Mouse (Mus musculus) subcutaneous adipose tissue, adult 2 months (tissue): ENCODE data around the gene Pramef8. TPM values are rescaled to one million over a fixed set of nuclear protein-coding genes. Genes with fewer than 3 reads are reported as not detected.

Source experiments
- polyA plus RNA-seq: library from polyadenylated mRNA; depleted of rRNA; stranded (reverse); fragments of >200 nt; gene quantifications from 2 replicates; pipeline ENCODE4 v1.2.3, GENCODE M21; 2012; ENCODE audit warnings: low replicate concordance; rRNA removed

Pramef8 gene
- polyA plus RNA-seq, result 8.0 and 10.8 TPM in 2 replicates

DNA sequence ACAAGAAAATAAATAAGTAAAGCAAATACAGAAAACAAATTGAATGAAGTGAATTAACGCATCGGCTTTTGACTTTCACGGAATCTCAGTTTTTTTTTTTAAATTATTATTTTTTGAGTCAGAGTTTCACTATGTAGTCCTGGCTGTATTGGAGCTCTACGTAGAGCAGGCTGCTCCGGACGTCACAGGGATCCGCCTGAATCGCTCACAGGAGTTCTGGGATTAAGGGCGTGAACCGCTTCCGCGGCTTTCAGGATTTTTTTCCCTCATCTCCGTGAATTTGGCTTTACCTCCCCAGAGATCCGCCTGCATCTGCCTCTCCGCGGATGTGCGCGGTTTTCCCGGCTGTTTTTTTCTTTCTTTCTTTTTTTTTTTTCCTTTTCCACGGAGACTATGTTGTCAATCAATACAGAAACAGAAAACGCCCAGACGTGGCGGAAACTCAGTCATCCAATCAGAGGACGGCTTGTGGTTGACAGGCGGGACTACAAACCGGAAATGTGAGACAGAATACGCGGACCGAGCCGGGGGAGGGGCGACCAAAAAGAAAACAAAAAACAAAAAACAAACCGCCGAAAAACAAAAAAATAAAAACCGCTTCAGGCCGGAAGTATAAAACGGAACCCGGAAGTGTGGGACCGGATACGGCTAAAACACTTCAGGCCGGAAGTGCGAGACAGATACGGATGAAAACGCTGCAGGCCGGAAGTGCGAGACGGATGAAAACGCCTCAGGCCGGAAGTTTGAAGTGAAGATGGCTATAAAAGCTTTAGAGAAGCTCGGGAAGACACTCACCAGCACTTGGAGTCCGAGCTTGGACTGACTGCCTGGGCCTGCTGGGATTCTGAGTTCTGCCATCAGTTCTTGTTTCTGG is at the start of gene Pramef8:
Gene Pramef8 (plus strand): TSS at position 208 of the 874 bp plus-strand sequence.

DNA sequence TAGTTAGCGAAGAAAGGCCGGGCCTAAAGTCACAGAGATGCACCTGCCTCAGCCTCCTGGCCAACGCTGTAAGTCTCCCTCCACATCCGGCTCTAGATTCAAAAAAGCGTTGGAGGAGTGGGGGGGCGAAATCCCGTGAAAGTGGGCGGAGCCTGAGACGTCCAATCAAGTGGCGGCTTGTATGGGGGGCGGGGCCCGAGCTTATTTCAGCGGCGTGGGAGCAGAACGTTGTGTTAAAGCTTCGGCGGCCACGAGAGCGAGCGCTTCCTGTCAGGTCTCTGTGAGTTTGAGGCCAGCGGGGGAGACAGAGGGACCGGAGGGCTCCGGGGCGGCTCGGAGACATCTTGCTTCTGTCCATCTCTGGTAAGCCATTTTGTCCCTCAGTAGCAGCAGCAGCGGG is 18.0 kb upstream of the Pramef8 start, which contains the start of gene Pramel1:
Gene Pramel1 (plus strand): TSS at position 248 of the 400 bp plus-strand sequence.

GRCm38 (mm10) chr4:143450224-143450623 is 38.0 kb downstream of the Pramef8 start, which contains the start of gene Oog4:
Oog4 (minus strand) TSS chr4:143450324.

Other genes with a start within 250 kb of the Pramef8 start
- gene Prdm2, start 199.4 kb upstream of the Pramef8 start, polyA plus RNA-seq, result 7.8 and 14.3 TPM in 2 replicates
- gene Pdpn, start 112.9 kb upstream of the Pramef8 start, polyA plus RNA-seq, result 7.9 and 9.5 TPM in 2 replicates
- gene Lrrc38, start 62.7 kb upstream of the Pramef8 start, polyA plus RNA-seq, result not detected in 2 replicates
- not detected in 2 replicates for gene Pramel1, start 18.0 kb upstream of the Pramef8 start, polyA plus RNA-seq
- not detected in 2 replicates for gene Oog4, start 37.9 kb downstream of the Pramef8 start, polyA plus RNA-seq
- gene Gm13043, start 98.9 kb downstream of the Pramef8 start, polyA plus RNA-seq, result not detected in 2 replicates
- not detected in 2 replicates for gene Gm13040, start 123.5 kb downstream of the Pramef8 start, polyA plus RNA-seq
- not detected in 2 replicates for gene BC080695, start 139.3 kb downstream of the Pramef8 start, polyA plus RNA-seq
- not detected in 2 replicates for gene Gm13057, start 139.3 kb downstream of the Pramef8 start, polyA plus RNA-seq
- gene Gm13083, start 202.6 kb downstream of the Pramef8 start, polyA plus RNA-seq, result not detected in 2 replicates
- gene Gm13088, start 244.8 kb downstream of the Pramef8 start, polyA plus RNA-seq, result not detected in 2 replicates